Mouse (Mus musculus): ENCODE data around the gene Thsd4. TPM values are rescaled to one million over a fixed set of nuclear protein-coding genes. Genes with fewer than 3 reads are reported as not detected.

Gene Thsd4
- polyA plus RNA-seq, 1 experiment = 1.7 TPM

DNA sequence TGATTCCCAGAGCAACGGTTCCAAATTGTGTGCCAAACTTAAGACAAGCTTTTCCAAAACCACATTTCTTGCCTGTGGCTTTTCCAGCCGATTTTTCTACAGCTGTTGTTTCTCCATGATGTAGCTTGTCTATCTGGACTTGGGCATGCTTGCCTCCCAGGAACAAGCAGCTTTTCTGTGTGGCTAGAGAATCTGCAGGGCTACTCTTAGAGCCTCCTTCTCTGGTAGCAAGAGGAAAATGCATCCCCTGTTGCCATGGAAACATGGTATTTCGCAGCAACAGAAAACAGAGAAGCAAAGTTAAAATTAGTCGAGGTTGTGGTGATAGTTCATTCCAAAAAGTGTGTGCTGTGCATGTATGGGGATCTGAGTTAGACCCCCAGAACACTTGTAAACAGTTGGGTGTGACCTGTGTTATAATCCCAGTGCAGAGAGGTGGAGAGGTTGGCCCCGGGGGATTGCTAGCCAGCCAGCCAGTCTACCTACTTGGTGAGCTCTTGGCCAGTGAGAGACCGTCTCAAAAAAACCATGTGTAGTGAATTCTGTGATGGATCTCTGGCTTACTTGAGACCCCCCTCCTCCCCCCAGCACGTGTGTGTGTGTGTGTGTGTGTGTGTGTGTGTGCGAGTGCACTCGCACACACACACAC, 39.9 kb upstream of the Thsd4 start:
- H3K36me3 ChIP-seq (ENCODE audit: control insufficient read depth, insufficient read depth) = no peaks in the 10 kb centered on the region
- no peaks in the 10 kb centered on the region for H3K79me2 ChIP-seq (ENCODE audit: control insufficient read depth, insufficient read depth)
- TF ChIP-seq SRF (IDR thresholded peaks at IDR 0.05; ENCODE audit: control insufficient read depth, insufficient read length, low read depth) (no peak), REST (IDR thresholded peaks at IDR 0.05; ENCODE audit: insufficient read depth, insufficient read length) (no peak), MYOG (IDR thresholded peaks at IDR 0.05; ENCODE audit: control insufficient read depth in 1 of 3, insufficient read depth in 1 of 3, insufficient read length in 2 of 3, low read depth in 2 of 3) (no peak), USF1 (IDR thresholded peaks at IDR 0.05; ENCODE audit: low read depth) (no peak), E2F4 (IDR thresholded peaks at IDR 0.05; ENCODE audit: insufficient read depth) (no peak), POLR2A (IDR thresholded peaks at IDR 0.05; ENCODE audit: insufficient read length, low read depth) (no peak), CEBPB (IDR thresholded peaks at IDR 0.05; ENCODE audit: insufficient read depth, poor library complexity, severe bottlenecking) (no peak)
- H3K27me3 ChIP-seq (ENCODE audit: control insufficient read depth, insufficient read depth, insufficient read length) = peaks cover under 1% of the 10 kb centered on the region
- H3K4me2 ChIP-seq (ENCODE audit: low read depth) = peak overlapping the region; percentile 20
- H3ac ChIP-seq (ENCODE audit: control insufficient read depth, insufficient read length) = no peak overlapping the region
- H3K4me3 ChIP-seq = no peak overlapping the region

- Histone ChIP-seq H3K4me2 (ENCODE audit: low read depth) (no peak overlapping the region), H3ac (ENCODE audit: control insufficient read depth, insufficient read length) (no peak overlapping the region), H3K36me3 (ENCODE audit: control insufficient read depth, insufficient read depth) (no peaks in the 10 kb centered on the region), H3K27me3 (ENCODE audit: control insufficient read depth, insufficient read depth, insufficient read length) (peaks cover 16% of the 10 kb centered on the region), H3K79me2 (ENCODE audit: control insufficient read depth, insufficient read depth) (no peaks in the 10 kb centered on the region), H3K4me3 (no peak overlapping the region)
- TF ChIP-seq POLR2A (IDR thresholded peaks at IDR 0.05; ENCODE audit: insufficient read length, low read depth) = no peak
- no peak for TF ChIP-seq USF1 (IDR thresholded peaks at IDR 0.05; ENCODE audit: low read depth)
- no peak for TF ChIP-seq SRF (IDR thresholded peaks at IDR 0.05; ENCODE audit: control insufficient read depth, insufficient read length, low read depth)
- TF ChIP-seq MYOD1 (IDR thresholded peaks at IDR 0.05; ENCODE audit: control insufficient read depth in 1 of 3, insufficient read length in 2 of 3, low read depth in 2 of 3) = peak in 2 of 3 experiments; percentile 31
Measured at GRCm38 (mm10) chr9:60558507-60558906, 36.7 kb upstream of the Thsd4 start.

DNA sequence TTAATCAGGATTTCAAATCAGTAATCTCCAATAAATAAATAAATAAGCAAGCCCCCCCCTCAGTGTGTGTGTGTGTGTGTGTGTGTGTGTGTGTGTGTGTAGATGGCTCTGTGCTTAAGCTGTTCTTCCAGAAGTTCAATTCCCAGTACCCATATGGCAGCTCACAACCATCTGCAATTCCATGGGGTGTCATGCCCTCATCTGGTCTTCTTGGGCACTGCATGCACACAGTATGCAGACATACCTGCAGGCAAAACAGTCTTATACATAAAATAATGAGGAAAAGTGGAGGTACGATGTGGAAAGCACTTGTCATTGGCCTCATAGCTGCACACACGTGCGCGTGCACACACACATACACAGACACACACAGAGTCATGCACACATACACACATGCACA, 29.4 kb upstream of the Thsd4 start:
- Histone ChIP-seq H3K27me3 (ENCODE audit: control insufficient read depth, insufficient read depth, insufficient read length) (peaks cover 18% of the 10 kb centered on the region), H3K4me3 (no peak overlapping the region), H3K4me2 (ENCODE audit: low read depth) (no peak overlapping the region), H3K36me3 (ENCODE audit: control insufficient read depth, insufficient read depth) (no peaks in the 10 kb centered on the region), H3ac (ENCODE audit: control insufficient read depth, insufficient read length) (no peak overlapping the region), H3K79me2 (ENCODE audit: control insufficient read depth, insufficient read depth) (no peaks in the 10 kb centered on the region)
- no peak for TF ChIP-seq MYOD1 (IDR thresholded peaks at IDR 0.05; ENCODE audit: control insufficient read depth in 1 of 3, insufficient read length in 2 of 3, low read depth in 2 of 3)
- no peak for TF ChIP-seq POLR2AphosphoS2 (IDR thresholded peaks at IDR 0.05; ENCODE audit: insufficient read length, low read depth)
- TF ChIP-seq E2F4 (IDR thresholded peaks at IDR 0.05; ENCODE audit: insufficient read depth) = no peak
- no peak for TF ChIP-seq CEBPB (IDR thresholded peaks at IDR 0.05; ENCODE audit: insufficient read depth, poor library complexity, severe bottlenecking)
- no peak for TF ChIP-seq SRF (IDR thresholded peaks at IDR 0.05; ENCODE audit: control insufficient read depth, insufficient read length, low read depth)
- TF ChIP-seq TCF12 (IDR thresholded peaks at IDR 0.05; ENCODE audit: insufficient read depth, poor library complexity, severe bottlenecking) = no peak
- TF ChIP-seq USF1 (IDR thresholded peaks at IDR 0.05; ENCODE audit: low read depth) = no peak
- TF ChIP-seq MYOG (IDR thresholded peaks at IDR 0.05; ENCODE audit: control insufficient read depth in 1 of 3, insufficient read depth in 1 of 3, insufficient read length in 2 of 3, low read depth in 2 of 3) = no peak
- TF ChIP-seq MAX (IDR thresholded peaks at IDR 0.05; ENCODE audit: low read depth) = no peak
- TF ChIP-seq REST (IDR thresholded peaks at IDR 0.05; ENCODE audit: insufficient read depth, insufficient read length) = no peak
- TF ChIP-seq TCF3 (IDR thresholded peaks at IDR 0.05; ENCODE audit: insufficient read length, low read depth) = no peak
- TF ChIP-seq POLR2A (IDR thresholded peaks at IDR 0.05; ENCODE audit: insufficient read length, low read depth) = no peak

DNA sequence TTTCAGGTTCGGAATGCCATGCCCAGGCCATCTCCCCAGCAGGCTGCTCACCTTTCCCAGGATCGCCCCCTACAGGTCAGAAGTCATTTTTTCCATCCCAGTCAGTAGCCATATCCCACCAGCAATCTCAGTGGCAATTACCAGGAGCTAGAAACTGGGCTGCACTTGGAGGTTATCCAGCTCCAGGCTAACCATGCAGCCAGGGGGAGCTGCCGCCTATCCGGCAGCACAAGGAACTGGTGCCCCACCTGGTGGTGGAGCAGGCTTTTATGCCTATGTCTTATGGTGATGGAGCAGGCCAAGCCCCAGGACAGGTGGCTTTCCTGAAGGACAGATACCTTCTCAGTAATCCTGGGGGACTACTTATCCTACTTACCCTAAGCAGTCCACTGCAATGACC, 26.3 kb upstream of the Thsd4 start:
- Histone ChIP-seq H3K4me3 (no peak overlapping the region), H3K27me3 (ENCODE audit: control insufficient read depth, insufficient read depth, insufficient read length) (peaks cover 7% of the 10 kb centered on the region), H3K36me3 (ENCODE audit: control insufficient read depth, insufficient read depth) (no peaks in the 10 kb centered on the region), H3K79me2 (ENCODE audit: control insufficient read depth, insufficient read depth) (no peaks in the 10 kb centered on the region), H3K4me2 (ENCODE audit: low read depth) (no peak overlapping the region), H3ac (ENCODE audit: control insufficient read depth, insufficient read length) (no peak overlapping the region)
- TF ChIP-seq MYOG (IDR thresholded peaks at IDR 0.05; ENCODE audit: control insufficient read depth in 1 of 3, insufficient read depth in 1 of 3, insufficient read length in 2 of 3, low read depth in 2 of 3) (no peak), USF1 (IDR thresholded peaks at IDR 0.05; ENCODE audit: low read depth) (no peak), E2F4 (IDR thresholded peaks at IDR 0.05; ENCODE audit: insufficient read depth) (no peak), POLR2A (IDR thresholded peaks at IDR 0.05; ENCODE audit: insufficient read length, low read depth) (no peak), MAX (IDR thresholded peaks at IDR 0.05; ENCODE audit: low read depth) (no peak), TCF3 (IDR thresholded peaks at IDR 0.05; ENCODE audit: insufficient read length, low read depth) (no peak), SRF (IDR thresholded peaks at IDR 0.05; ENCODE audit: control insufficient read depth, insufficient read length, low read depth) (no peak)

- Histone ChIP-seq H3K4me2 (ENCODE audit: low read depth) (no peak overlapping the region), H3K79me2 (ENCODE audit: control insufficient read depth, insufficient read depth) (no peaks in the 10 kb centered on the region), H3K36me3 (ENCODE audit: control insufficient read depth, insufficient read depth) (no peaks in the 10 kb centered on the region), H3ac (ENCODE audit: control insufficient read depth, insufficient read length) (no peak overlapping the region), H3K4me3 (no peak overlapping the region), H3K27me3 (ENCODE audit: control insufficient read depth, insufficient read depth, insufficient read length) (no peaks in the 10 kb centered on the region)
- no peak for TF ChIP-seq POLR2A (IDR thresholded peaks at IDR 0.05; ENCODE audit: insufficient read length, low read depth)
- no peak for TF ChIP-seq SRF (IDR thresholded peaks at IDR 0.05; ENCODE audit: control insufficient read depth, insufficient read length, low read depth)
Measured at GRCm38 (mm10) chr9:60546169-60546568, 24.3 kb upstream of the Thsd4 start.

All from myocyte (in vitro differentiated cells).